Mouse (Mus musculus) cerebellum, postnatal 10 days (tissue): ENCODE measurements around the gene Inpp5k.

Source experiments
- DNase-seq, 2 experiments: peaks; one replicate each; pipeline ENCODE4 v3.0.0; 2021; ENCODE audit warnings: mixed read lengths in 2 of 2

Inpp5k gene

GRCm38 (mm10) chr11:75620136-75620780 lies 10.5 kb upstream of the Inpp5k start:
- peak; percentile 67 to 72 for DNase-seq

- DNase-seq: no peak
Measured at GRCm38 (mm10) chr11:75621426-75621825, 9.4 kb upstream of the Inpp5k start.

GRCm38 (mm10) chr11:75622588-75623329 lies 8.0 kb upstream of the Inpp5k start:
- DNase-seq: no peak

- DNase-seq: no peak
Measured at GRCm38 (mm10) chr11:75624102-75624554, 6.7 kb upstream of the Inpp5k start.

- no peak for DNase-seq
Measured at GRCm38 (mm10) chr11:75625820-75626219, 5.0 kb upstream of the Inpp5k start.

GRCm38 (mm10) chr11:75630098-75630497 lies 690 bp upstream of the Inpp5k start:
- no peak for DNase-seq

- DNase-seq: peak; percentile 45 to 62
Measured at GRCm38 (mm10) chr11:75631561-75632225, 905 bp downstream of the Inpp5k start.

- DNase-seq: no peak
Measured at GRCm38 (mm10) chr11:75632921-75633320, 2.1 kb downstream of the Inpp5k start.

- DNase-seq: no peak
Measured at GRCm38 (mm10) chr11:75634801-75635200, 4.0 kb downstream of the Inpp5k start.

GRCm38 (mm10) chr11:75635315-75635714 lies 4.5 kb downstream of the Inpp5k start:
- no peak for DNase-seq

- no peak for DNase-seq
Measured at GRCm38 (mm10) chr11:75643323-75643722, 12.5 kb downstream of the Inpp5k start.

- no peak for DNase-seq
Measured at GRCm38 (mm10) chr11:75644684-75645083, 13.9 kb downstream of the Inpp5k start.

- peak; percentile 65 to 70 for DNase-seq
Measured at GRCm38 (mm10) chr11:75647681-75648211, 17.0 kb downstream of the Inpp5k start.

- no peak for DNase-seq
Measured at GRCm38 (mm10) chr11:75649155-75649561, 18.4 kb downstream of the Inpp5k start.

- DNase-seq: peak in 1 of 2 experiments; percentile 27
Measured at GRCm38 (mm10) chr11:75650311-75650710, 19.5 kb downstream of the Inpp5k start, which contains the start of gene Myo1c. Gene Myo1c (plus strand): TSS chr11:75650504.

GRCm38 (mm10) chr11:75650958-75651425 lies 20.2 kb downstream of the Inpp5k start:
- no peak for DNase-seq

GRCm38 (mm10) chr11:75651426-75652221 lies 20.8 kb downstream of the Inpp5k start:
- DNase-seq: peak; percentile 78 to 81

- DNase-seq: peak in 1 of 2 experiments; percentile 5
Measured at GRCm38 (mm10) chr11:75652222-75652941, 21.6 kb downstream of the Inpp5k start.

GRCm38 (mm10) chr11:75652942-75653684 lies 22.3 kb downstream of the Inpp5k start:
- DNase-seq: peak in 1 of 2 experiments; percentile 16

GRCm38 (mm10) chr11:75653781-75654470 lies 23.1 kb downstream of the Inpp5k start:
- peak; percentile 80 to 83 for DNase-seq
